Mouse (Mus musculus): ENCODE data around the gene Ppp1r12a.

Ppp1r12a gene

GRCm38 (mm10) chr10:108286658-108287437 is 124.9 kb downstream of the Ppp1r12a start:
- DNase-seq (ENCODE audit: extremely low spot score, low read depth, low spot score), result no peak

- no peak for DNase-seq (ENCODE audit: extremely low spot score, low read depth, low spot score)
These were observed 125.4 kb downstream of the Ppp1r12a start for GRCm38 (mm10) chr10:108287438-108287801.

- DNase-seq (ENCODE audit: extremely low spot score, low read depth, low spot score), result no peak
These were observed 128.1 kb downstream of the Ppp1r12a start for GRCm38 (mm10) chr10:108290046-108290445.

- no peak for DNase-seq (ENCODE audit: extremely low spot score, low read depth, low spot score)
These were observed 129.9 kb downstream of the Ppp1r12a start for GRCm38 (mm10) chr10:108291688-108292471.

GRCm38 (mm10) chr10:108292651-108293050 is 130.7 kb downstream of the Ppp1r12a start:
- DNase-seq (ENCODE audit: extremely low spot score, low read depth, low spot score), result no peak

- DNase-seq (ENCODE audit: extremely low spot score, low read depth, low spot score), result no peak
These were observed 131.7 kb downstream of the Ppp1r12a start for GRCm38 (mm10) chr10:108293620-108294195.

- no peak for DNase-seq (ENCODE audit: extremely low spot score, low read depth, low spot score)
These were observed 132.8 kb downstream of the Ppp1r12a start for GRCm38 (mm10) chr10:108294766-108295165.

- DNase-seq (ENCODE audit: extremely low spot score, low read depth, low spot score), result no peak
These were observed 134.5 kb downstream of the Ppp1r12a start for GRCm38 (mm10) chr10:108296446-108296845.

- no peak for DNase-seq (ENCODE audit: extremely low spot score, low read depth, low spot score)
These were observed 136.3 kb downstream of the Ppp1r12a start for GRCm38 (mm10) chr10:108298261-108298660.

- DNase-seq (ENCODE audit: extremely low spot score, low read depth, low spot score), result no peak
These were observed 137.0 kb downstream of the Ppp1r12a start for GRCm38 (mm10) chr10:108298841-108299545.

- DNase-seq (ENCODE audit: extremely low spot score, low read depth, low spot score), result no peak
These were observed 137.8 kb downstream of the Ppp1r12a start for GRCm38 (mm10) chr10:108299828-108300227.

- peak; percentile 46 for DNase-seq (ENCODE audit: extremely low spot score, low read depth, low spot score)
These were observed 138.8 kb downstream of the Ppp1r12a start for GRCm38 (mm10) chr10:108300843-108301242.

GRCm38 (mm10) chr10:108307772-108308171 is 145.8 kb downstream of the Ppp1r12a start:
- DNase-seq (ENCODE audit: extremely low spot score, low read depth, low spot score), result no peak

GRCm38 (mm10) chr10:108310195-108310594 is 148.2 kb downstream of the Ppp1r12a start:
- DNase-seq (ENCODE audit: extremely low spot score, low read depth, low spot score), result no peak

GRCm38 (mm10) chr10:108311396-108311795 is 149.4 kb downstream of the Ppp1r12a start:
- DNase-seq (ENCODE audit: extremely low spot score, low read depth, low spot score), result no peak

- DNase-seq (ENCODE audit: extremely low spot score, low read depth, low spot score), result no peak
These were observed 151.9 kb downstream of the Ppp1r12a start for GRCm38 (mm10) chr10:108313845-108314244.

GRCm38 (mm10) chr10:108314396-108314795 is 152.4 kb downstream of the Ppp1r12a start:
- DNase-seq (ENCODE audit: extremely low spot score, low read depth, low spot score), result no peak

- DNase-seq (ENCODE audit: extremely low spot score, low read depth, low spot score), result no peak
These were observed 153.2 kb downstream of the Ppp1r12a start for GRCm38 (mm10) chr10:108315236-108315635.

GRCm38 (mm10) chr10:108328356-108328755 is 166.4 kb downstream of the Ppp1r12a start:
- DNase-seq (ENCODE audit: extremely low spot score, low read depth, low spot score), result no peak

- no peak for DNase-seq (ENCODE audit: extremely low spot score, low read depth, low spot score)
These were observed 167.0 kb downstream of the Ppp1r12a start for GRCm38 (mm10) chr10:108328983-108329382.

- DNase-seq (ENCODE audit: extremely low spot score, low read depth, low spot score), result no peak
These were observed 167.8 kb downstream of the Ppp1r12a start for GRCm38 (mm10) chr10:108329771-108330170.
